Mouse (Mus musculus) forebrain, embryonic 15.5 days (tissue): ENCODE data around the gene Cnst. TPM values are rescaled to one million over a fixed set of nuclear protein-coding genes. Genes with fewer than 3 reads are reported as not detected.

Experiments
- ATAC-seq: fragments of 200-750 bp; cut with Nextera tagmentation; replicated peaks from 2 replicates; pipeline ENCODE4 v1.8.0; 2017; ENCODE audit warnings: mild to moderate bottlenecking, moderate TSS enrichment, moderate library complexity
- H3K27ac ChIP-seq: fragments of 300-500 bp; sonication (generic); replicated peaks from 2 replicates; pipeline ENCODE4 v1.5.1; 2015; ENCODE audit warnings: mild to moderate bottlenecking, inconsistent platforms
- H3K27me3 ChIP-seq: fragments of 300-500 bp; sonication (generic); 2 replicates; pipeline ENCODE4 v1.6.1; 2015; ENCODE audit warnings: inconsistent platforms
- H3K36me3 ChIP-seq: fragments of 300-500 bp; sonication (generic); 2 replicates; pipeline ENCODE4 v1.6.1; 2015; ENCODE audit warnings: mild to moderate bottlenecking, inconsistent platforms
- H3K4me1 ChIP-seq: fragments of 300-500 bp; sonication (generic); 2 replicates; pipeline ENCODE4 v1.6.1; 2015; ENCODE audit warnings: inconsistent platforms
- H3K4me2 ChIP-seq: fragments of 300-500 bp; sonication (generic); replicated peaks from 2 replicates; pipeline ENCODE4 v1.6.1; 2015; ENCODE audit warnings: mild to moderate bottlenecking, inconsistent platforms
- H3K4me3 ChIP-seq: fragments of 300-500 bp; sonication (generic); 2 replicates; pipeline ENCODE4 v1.5.1; 2015; ENCODE audit warnings: mild to moderate bottlenecking, inconsistent platforms
- H3K9ac ChIP-seq: fragments of 300-500 bp; sonication (generic); replicated peaks from 2 replicates; pipeline ENCODE4 v1.6.1; 2015; ENCODE audit warnings: mild to moderate bottlenecking, inconsistent platforms
- H3K9me3 ChIP-seq: fragments of 300-500 bp; sonication (generic); 2 replicates; pipeline ENCODE4 v1.6.1; 2016; ENCODE audit warnings: inconsistent platforms
- WGBS: fragments of 180-500 bp; shearing (Covaris S2); methylation state at CpG from one replicate; pipeline ENCODE4 v1.1.7; 2015; ENCODE audit warnings: mixed read lengths; 5-methylcytosine and 5-hydroxymethylcytosine counted together
- polyA plus RNA-seq: library from polyadenylated mRNA; unstranded; fragments of >200 nt; fragmentation: Nextera tagmentation; extraction: Ambion mirVana; gene quantifications from 2 replicates; pipeline ENCODE4 v1.2.1, GENCODE M21; 2015

Cnst gene
- polyA plus RNA-seq, 1 experiment from 2014 or later: 32.1 TPM

DNA sequence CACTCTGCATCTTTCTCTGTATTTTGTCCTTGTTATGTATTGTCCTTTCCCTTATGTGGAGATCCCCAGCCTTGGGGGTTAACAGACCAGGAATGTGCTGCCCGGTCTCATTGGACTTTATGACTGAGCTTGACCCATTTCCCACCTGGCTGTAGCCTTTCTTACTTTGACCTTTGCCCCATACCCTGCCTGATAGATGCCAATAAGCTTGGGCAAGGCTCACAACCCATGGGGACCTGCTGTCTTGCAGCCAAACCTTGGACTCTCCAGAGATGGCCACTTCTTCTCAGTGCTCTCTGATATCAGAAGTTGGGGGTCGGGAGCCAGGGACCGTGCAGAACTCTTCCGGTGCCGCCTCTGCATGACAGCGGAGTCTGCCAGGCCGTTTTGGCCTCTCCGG, 62.4 kb downstream of the Cnst start:
- WGBS: 92% methylated on average over 8 of the region's 8 CpGs

DNA sequence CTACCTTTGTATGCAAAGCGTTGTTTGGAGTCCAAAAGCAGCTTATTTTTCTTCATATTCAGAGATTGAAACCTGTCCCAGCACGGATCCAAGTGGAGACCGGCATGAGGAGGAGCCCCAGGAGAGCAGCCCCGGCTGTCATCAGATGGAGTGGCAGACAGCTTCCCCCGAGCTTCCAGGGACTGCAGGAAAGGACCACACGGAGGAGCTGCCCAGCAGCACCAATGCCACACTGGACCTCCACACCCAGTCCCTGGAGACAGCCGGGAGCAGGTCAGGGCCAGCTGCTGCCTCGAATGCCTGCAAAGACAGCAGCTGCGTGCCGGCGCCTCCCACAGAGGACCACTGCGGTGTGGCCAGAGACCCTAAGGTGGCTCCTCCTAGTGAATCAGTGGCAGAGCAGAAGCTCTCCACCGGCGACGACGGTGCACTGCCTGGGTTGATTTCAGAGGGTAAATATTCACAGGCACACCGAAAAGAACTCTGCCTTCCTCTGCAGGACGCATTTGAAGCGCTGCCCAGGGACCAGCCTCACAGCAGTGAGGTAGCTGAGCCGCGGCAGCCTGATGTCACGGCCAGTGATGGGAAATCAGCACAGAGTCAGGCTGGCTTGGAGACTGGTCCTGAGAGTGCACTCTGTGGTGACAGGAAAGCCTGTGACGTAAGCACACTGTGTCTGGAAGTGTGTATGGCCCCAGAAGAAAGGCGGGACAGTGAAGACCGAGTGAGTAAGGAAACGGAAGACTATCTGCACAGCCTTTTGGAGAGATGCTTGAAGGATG, 63.7 kb downstream of the Cnst start:
- no peak overlapping the region for H3K27ac ChIP-seq
- 60% methylated on average over 26 of the region's 26 CpGs for WGBS
- H3K4me1 ChIP-seq: peaks cover 10% of the 10 kb centered on the region
- ATAC-seq: no peak
- no peaks in the 10 kb centered on the region for H3K9me3 ChIP-seq
- H3K4me2 ChIP-seq: no peak overlapping the region
- H3K4me3 ChIP-seq: no peak overlapping the region
- no peaks in the 10 kb centered on the region for H3K27me3 ChIP-seq
- peaks cover 11% of the 10 kb centered on the region for H3K36me3 ChIP-seq
- no peak overlapping the region for H3K9ac ChIP-seq

More for the DNA sequence above, 62.4 kb downstream of the Cnst start:
- Histone ChIP-seq H3K9ac (no peak overlapping the region), H3K4me1 (peaks cover 10% of the 10 kb centered on the region), H3K9me3 (no peaks in the 10 kb centered on the region), H3K36me3 (peaks cover 11% of the 10 kb centered on the region), H3K27me3 (no peaks in the 10 kb centered on the region), H3K27ac (no peak overlapping the region), H3K4me2 (no peak overlapping the region), H3K4me3 (no peak overlapping the region)
- no peak for ATAC-seq

DNA sequence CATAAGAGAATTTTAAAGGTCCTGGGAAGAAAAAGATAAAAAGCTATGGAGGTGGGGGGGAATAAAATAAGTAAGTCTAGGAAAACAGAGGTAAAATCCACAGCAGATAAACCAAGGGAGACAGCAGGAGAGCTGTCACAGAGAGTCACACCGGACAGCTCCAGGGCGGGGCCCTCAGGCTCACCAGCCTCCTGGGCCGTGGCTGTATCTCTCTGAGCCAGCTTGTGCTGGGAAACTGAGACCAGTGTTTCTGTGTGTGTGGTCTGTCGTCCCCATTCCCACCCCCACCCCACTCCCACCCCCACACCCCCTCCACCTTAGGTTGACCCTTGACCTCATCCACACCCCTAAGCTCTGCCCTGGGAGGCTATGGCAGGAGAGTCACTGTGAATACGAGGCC, 65.0 kb downstream of the Cnst start:
- no peak overlapping the region for H3K27ac ChIP-seq
- ATAC-seq: no peak
- H3K4me1 ChIP-seq: peaks cover 10% of the 10 kb centered on the region
- no peaks in the 10 kb centered on the region for H3K27me3 ChIP-seq
- peaks cover 11% of the 10 kb centered on the region for H3K36me3 ChIP-seq
- H3K4me3 ChIP-seq: no peak overlapping the region
- no peaks in the 10 kb centered on the region for H3K9me3 ChIP-seq
- whole genome bisulfite sequencing: 74% methylated on average over 5 of the region's 5 CpGs
- no peak overlapping the region for H3K9ac ChIP-seq
- no peak overlapping the region for H3K4me2 ChIP-seq

DNA sequence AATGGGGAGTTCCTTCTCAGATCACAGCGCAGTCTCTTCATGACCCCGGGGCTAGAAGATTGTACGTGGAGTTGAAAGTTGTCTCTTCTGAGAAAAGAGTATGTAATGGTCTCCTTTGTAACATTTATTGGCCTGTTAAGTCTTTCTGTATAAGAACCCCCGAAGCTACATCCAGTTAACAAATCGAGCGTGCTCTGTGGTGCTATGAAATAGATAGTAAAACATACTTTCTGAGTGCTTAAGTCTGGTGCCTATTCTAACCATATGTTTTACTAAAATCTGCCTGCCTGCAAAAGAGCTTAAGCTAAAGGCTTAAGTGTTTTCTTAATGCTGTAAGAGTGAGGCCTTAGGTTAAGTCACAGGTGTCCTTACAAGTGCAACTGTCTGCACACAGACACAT, 66.2 kb downstream of the Cnst start:
- Histone ChIP-seq H3K4me2 (no peak overlapping the region), H3K27ac (peak overlapping the region; percentile 72), H3K4me1 (peaks cover 10% of the 10 kb centered on the region), H3K9me3 (no peaks in the 10 kb centered on the region), H3K36me3 (peaks cover 11% of the 10 kb centered on the region; the same call in 1 of the 2 replicates), H3K9ac (no peak overlapping the region), H3K4me3 (no peak overlapping the region), H3K27me3 (no peaks in the 10 kb centered on the region)
- 88% methylated on average over 6 of the region's 6 CpGs for WGBS
- ATAC-seq: no peak

DNA sequence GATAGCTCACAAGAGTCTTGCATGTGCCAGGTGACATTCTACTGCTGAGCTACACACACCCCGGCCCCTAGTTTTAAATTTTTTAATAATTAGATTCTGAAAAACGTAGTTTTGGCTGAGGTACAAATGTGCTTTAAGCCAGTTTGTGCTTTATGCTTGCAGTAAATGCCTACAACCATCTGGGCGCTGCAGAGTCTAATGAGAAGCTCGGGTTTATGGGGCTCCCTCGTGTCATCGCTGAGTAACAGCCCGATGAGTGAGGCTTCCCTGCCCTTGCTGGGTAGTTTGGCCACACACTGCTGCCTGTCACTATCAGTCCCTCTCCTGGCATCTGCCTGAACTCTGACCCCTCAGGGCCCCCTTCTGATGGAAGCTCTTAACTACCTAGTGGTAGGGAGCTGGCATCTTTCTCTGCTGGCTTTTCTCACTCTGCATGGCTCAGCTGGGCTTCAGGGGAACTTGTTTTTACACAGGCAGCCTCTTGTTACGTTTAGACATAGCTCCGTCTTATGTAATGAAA, 66.9 kb downstream of the Cnst start:
- WGBS: 59% methylated on average over 9 of the region's 9 CpGs
- Histone ChIP-seq H3K36me3 (peaks cover 11% of the 10 kb centered on the region; the same call in 1 of the 2 replicates), H3K4me1 (peaks cover 10% of the 10 kb centered on the region), H3K9me3 (no peaks in the 10 kb centered on the region), H3K4me2 (no peak overlapping the region), H3K27me3 (no peaks in the 10 kb centered on the region), H3K9ac (no peak overlapping the region), H3K27ac (peak overlapping the region; percentile 72), H3K4me3 (no peak overlapping the region)
- 0 out of 2 replicates have a peak, but pooled peaks have one; percentile 36 for ATAC-seq

DNA sequence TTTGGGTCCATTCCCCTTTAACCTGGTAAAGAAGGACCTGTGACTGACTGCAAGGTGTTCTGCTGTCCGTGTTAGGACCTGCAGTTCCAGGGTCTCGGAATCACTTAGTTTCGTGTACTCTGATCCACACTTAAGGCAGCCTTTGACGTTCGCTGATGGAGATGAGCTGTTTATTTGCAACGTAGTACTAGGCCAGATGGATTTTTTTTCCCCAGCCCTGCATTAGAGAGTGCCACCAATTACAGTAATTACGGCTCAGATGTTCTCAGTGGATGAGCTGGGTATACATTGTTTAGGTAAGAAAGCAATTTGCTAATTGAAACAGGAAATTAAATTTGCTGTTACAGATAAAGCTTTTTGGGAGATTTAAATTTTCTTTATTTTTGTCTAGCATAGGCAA, 71.3 kb downstream of the Cnst start:
- H3K9ac ChIP-seq: no peak overlapping the region
- no peak overlapping the region for H3K4me2 ChIP-seq
- 58% methylated on average over 7 of the region's 7 CpGs for WGBS
- peaks cover 10% of the 10 kb centered on the region for H3K4me1 ChIP-seq
- no peak overlapping the region for H3K4me3 ChIP-seq
- no peaks in the 10 kb centered on the region for H3K36me3 ChIP-seq
- H3K27me3 ChIP-seq: no peaks in the 10 kb centered on the region
- ATAC-seq: no peak; the same call in 1 of the 2 replicates
- H3K9me3 ChIP-seq: no peaks in the 10 kb centered on the region
- H3K27ac ChIP-seq: peak overlapping the region; percentile 22; the same call in 1 of the 2 replicates

DNA sequence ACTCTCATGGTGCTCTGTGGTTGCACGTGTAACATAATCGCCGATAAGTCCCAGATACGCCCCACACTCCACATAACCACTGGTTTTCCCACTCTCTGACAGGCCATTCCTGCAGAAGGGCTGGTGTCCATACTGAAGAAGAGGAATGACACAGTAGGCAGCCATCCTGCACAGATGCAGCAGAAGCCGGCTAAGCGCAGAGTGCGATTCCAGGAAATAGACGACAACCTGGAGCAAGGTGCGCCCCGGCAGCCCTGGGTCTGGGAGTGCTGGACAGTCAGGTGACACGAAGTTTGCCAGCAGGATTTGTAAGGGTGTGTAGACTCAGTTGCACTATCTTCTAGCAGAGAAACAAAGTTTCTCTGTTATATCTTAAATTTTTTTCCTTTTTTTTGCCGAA, 76.5 kb downstream of the Cnst start:
- no peaks in the 10 kb centered on the region for H3K27me3 ChIP-seq
- no peak overlapping the region for H3K4me3 ChIP-seq
- no peak for ATAC-seq
- no peaks in the 10 kb centered on the region for H3K9me3 ChIP-seq
- no peaks in the 10 kb centered on the region for H3K4me1 ChIP-seq
- peaks cover 10% of the 10 kb centered on the region; the same call in 1 of the 2 replicates for H3K36me3 ChIP-seq
- no peak overlapping the region for H3K9ac ChIP-seq
- 91% methylated on average over 12 of the region's 12 CpGs for WGBS
- H3K4me2 ChIP-seq: no peak overlapping the region
- H3K27ac ChIP-seq: no peak overlapping the region

DNA sequence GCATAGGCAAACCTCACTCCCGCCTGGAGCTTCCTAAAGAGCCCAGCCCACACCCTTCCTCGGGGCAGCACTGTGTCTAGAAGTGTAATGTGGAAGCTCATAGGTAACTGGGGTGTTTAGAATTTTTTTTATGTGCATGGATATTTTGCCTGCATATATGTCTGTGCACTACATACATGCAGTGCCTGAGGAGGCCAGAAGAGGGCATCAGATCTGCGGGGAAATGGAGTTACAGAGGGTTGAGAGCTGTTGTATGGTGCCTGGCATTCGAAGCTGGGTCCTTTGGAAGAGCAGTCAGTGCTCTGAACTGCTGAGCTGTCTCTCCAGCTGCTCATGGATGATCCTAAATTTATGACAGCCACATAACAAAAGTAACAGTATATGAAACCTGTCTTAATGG, 77.5 kb downstream of the Cnst start:
- no peak overlapping the region for H3K9ac ChIP-seq
- no peak overlapping the region for H3K4me2 ChIP-seq
- H3K27ac ChIP-seq: no peak overlapping the region
- H3K4me1 ChIP-seq: no peaks in the 10 kb centered on the region
- no peaks in the 10 kb centered on the region for H3K9me3 ChIP-seq
- H3K4me3 ChIP-seq: no peak overlapping the region
- H3K27me3 ChIP-seq: no peaks in the 10 kb centered on the region
- ATAC-seq: no peak
- 63% methylated on average over 4 of the region's 4 CpGs for WGBS
- peaks cover 10% of the 10 kb centered on the region; the same call in 1 of the 2 replicates for H3K36me3 ChIP-seq

DNA sequence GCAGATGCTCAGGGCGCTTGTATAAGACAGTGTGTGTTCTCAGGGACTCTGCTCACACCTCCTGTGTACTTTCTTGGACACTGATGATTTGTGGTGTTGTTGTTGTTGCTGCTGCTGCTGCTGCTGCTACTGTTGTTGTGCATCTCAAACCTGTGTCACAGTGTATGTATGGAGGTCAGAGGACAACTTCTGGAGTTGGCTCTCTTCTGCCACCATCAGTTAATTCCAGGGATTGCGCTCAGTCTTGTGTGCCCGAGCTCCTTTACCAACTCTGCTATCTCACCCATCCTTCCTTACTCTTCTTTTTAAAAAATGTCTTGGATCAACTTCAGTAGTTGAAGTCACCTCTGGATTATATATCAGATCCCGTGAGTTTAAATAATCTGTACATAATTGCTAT, 78.2 kb downstream of the Cnst start:
- Histone ChIP-seq H3K9ac (no peak overlapping the region), H3K27me3 (no peaks in the 10 kb centered on the region), H3K9me3 (no peaks in the 10 kb centered on the region), H3K36me3 (peaks cover 10% of the 10 kb centered on the region; the same call in 1 of the 2 replicates), H3K27ac (no peak overlapping the region), H3K4me2 (no peak overlapping the region), H3K4me3 (no peak overlapping the region), H3K4me1 (no peaks in the 10 kb centered on the region)
- WGBS: 73% methylated on average over 4 of the region's 4 CpGs
- ATAC-seq: no peak

DNA sequence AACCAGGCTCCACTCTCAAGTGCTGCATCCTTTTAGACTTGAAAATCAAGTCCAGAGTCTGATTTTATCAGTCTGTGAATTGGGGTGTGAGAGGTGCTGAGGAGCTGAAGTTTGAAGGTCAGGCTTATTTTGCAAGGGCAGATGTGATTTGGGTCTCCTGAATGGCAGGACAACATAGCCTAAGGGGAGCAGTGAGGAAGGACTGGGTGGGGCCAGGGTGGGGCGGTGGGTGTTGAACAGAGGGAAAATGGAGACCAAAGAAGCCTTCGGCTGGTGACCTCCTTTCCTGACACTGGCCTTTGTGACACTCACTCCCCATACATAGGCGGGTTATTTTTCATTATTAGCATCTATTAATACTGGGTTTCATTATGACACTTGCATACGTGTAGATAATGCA, 81.7 kb downstream of the Cnst start:
- Histone ChIP-seq H3K27ac (no peak overlapping the region), H3K36me3 (peaks cover 10% of the 10 kb centered on the region; the same call in 1 of the 2 replicates), H3K4me3 (no peak overlapping the region), H3K4me1 (no peaks in the 10 kb centered on the region), H3K9ac (no peak overlapping the region), H3K4me2 (no peak overlapping the region), H3K9me3 (no peaks in the 10 kb centered on the region), H3K27me3 (no peaks in the 10 kb centered on the region)
- WGBS: 87% methylated on average over 4 of the region's 4 CpGs
- no peak for ATAC-seq

DNA sequence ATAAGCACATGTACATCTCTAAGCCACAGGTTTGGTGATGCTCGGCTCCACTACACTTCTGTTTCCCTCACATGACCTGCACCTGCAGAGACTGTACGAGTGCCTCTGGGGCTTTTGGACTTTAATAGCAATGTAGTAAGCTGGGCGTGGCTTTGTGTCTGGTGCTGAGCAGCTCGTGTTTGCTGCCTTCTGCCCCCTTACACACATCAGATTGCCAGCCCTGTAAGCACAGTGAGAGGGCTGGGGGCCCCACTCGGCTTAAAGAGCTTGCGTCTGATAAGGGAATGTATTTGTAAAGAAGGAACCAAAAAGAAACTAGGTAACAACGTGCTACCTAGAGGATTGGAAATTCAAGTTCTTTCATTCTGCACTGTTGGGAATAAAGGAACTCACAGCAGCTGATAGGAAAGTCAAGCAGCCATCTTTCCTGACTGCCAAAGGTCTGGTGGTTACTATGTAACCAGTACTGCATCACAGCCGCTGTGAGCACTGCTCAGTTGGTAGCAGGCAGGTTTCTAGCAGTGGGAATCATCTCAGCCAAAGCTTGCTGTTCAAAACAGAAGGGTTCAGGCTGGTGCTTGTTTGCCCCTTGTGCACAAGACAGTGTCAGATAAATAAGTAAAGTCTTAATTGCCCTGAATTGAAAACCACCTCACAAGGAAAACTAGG, 82.4 kb downstream of the Cnst start:
- Histone ChIP-seq H3K4me2 (no peak overlapping the region), H3K9ac (no peak overlapping the region), H3K4me3 (no peak overlapping the region), H3K27me3 (no peaks in the 10 kb centered on the region), H3K36me3 (peaks cover 10% of the 10 kb centered on the region; the same call in 1 of the 2 replicates), H3K4me1 (no peaks in the 10 kb centered on the region), H3K9me3 (no peaks in the 10 kb centered on the region), H3K27ac (no peak overlapping the region)
- 67% methylated on average over 8 of the region's 8 CpGs for WGBS
- no peak for ATAC-seq

DNA sequence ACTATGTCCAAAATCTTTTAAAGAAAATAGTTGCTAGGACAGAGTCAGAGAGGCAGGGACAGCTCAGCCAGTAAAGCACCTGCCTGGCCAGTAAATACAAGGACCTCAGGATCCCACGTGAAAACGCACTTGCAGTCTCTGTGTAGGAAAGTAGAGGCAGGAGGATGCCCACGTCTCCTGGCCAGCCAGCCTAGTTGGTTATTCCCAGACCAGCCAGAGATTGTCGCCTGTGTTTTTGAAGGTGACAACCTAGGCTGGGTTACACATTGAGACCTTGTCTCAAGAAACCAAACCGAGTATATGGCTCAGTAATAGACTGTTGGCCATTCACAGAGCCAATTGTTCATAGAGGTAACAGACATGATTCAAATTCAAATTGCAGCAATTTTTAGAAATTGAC, 83.1 kb downstream of the Cnst start:
- Histone ChIP-seq H3K9ac (no peak overlapping the region), H3K27ac (no peak overlapping the region), H3K9me3 (no peaks in the 10 kb centered on the region), H3K4me3 (no peak overlapping the region), H3K36me3 (peaks cover 10% of the 10 kb centered on the region; the same call in 1 of the 2 replicates), H3K27me3 (no peaks in the 10 kb centered on the region), H3K4me2 (no peak overlapping the region), H3K4me1 (no peaks in the 10 kb centered on the region)
- no peak for ATAC-seq
- WGBS: 72% methylated on average over 5 of the region's 5 CpGs
